Mouse (Mus musculus) megakaryocyte, embryonic 14.5 days (primary cell): ENCODE results near the gene Inpp5a. TPM values are rescaled to one million over a fixed set of nuclear protein-coding genes. Genes with fewer than 3 reads are reported as not detected.
"Not testable (repeated sequence)": the region's sequence is repeated elsewhere in the genome, so short reads cannot be mapped to it uniquely, and the experiment has no call there.

ENCODE experiments used
- H3K27me3 ChIP-seq: replicated peaks from 2 replicates; pipeline ENCODE3; 2012; ENCODE audit warnings: inconsistent platforms
- H3K36me3 ChIP-seq: replicated peaks from 2 replicates; pipeline ENCODE3; 2012; ENCODE audit warnings: low read length, inconsistent platforms, mixed read lengths
- H3K4me1 ChIP-seq: 2 replicates; pipeline ENCODE4 v1.6.1; 2012; ENCODE audit warnings: inconsistent platforms
- H3K4me3 ChIP-seq: replicated peaks from 2 replicates; pipeline ENCODE3; 2012; ENCODE audit warnings: moderate library complexity, mild to moderate bottlenecking, inconsistent platforms
- H3K9me3 ChIP-seq: 2 replicates; pipeline ENCODE4 v1.6.1; 2012; ENCODE audit warnings: inconsistent platforms
- FLI1 ChIP-seq: IDR thresholded peaks from 2 replicates; pipeline ENCODE4 v1.6.1; 2012; ENCODE audit warnings: low read length, inconsistent platforms, mixed read lengths
- GATA1 ChIP-seq: IDR thresholded peaks from 3 replicates; pipeline ENCODE4 v1.6.1; 2012; ENCODE audit warnings: mixed read lengths, low read length, inconsistent platforms, borderline replicate concordance
- polyA plus RNA-seq: library from polyadenylated mRNA; stranded (reverse); fragments of >175 nt; gene quantifications from 2 replicates; pipeline ENCODE4 v1.2.3, GENCODE M21; 2012; ENCODE audit warnings: low replicate concordance; ENCODE audit not compliant: insufficient read depth

Gene Inpp5a
- polyA plus RNA-seq, 1 experiment, result 95.0 TPM

DNA sequence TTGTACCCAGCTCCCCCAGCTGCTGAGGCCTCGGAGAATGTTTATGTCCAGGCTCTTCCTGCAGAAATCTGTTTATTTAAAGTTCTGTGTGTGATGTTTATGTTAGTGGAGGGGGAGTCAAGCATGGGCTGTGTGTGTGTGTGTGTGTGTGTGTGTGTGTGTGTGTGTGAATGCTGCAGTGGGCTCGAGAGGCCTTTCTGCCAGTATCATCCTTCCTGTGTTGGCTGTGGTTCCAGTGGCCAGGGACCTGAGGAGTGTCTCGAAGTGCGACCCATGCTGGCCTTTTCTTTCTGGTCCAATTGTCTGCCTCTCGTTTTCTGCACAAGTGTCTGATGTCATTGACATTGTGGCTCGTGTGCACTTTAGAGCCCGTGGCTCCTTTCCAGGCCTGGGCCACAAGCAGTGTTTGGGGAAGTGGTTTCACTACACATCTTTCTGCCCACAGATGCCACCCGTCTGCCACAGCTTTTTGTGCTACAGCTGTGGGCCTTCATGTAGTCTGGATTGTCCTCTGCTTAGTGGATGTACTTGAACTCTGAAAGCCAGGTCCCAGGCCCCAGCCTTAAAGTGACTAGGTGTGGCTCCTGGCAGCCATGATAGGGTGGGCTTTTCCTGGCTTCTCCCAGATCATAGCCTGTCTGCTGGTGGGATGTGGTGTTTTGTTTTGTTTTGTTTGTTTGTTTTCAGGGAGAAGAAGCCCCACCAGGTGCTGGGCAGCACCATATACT lies 23.5 kb downstream of the Inpp5a start:
- TF ChIP-seq GATA1, result no peak
- TF ChIP-seq FLI1, result no peak
- Histone ChIP-seq H3K9me3 (no peaks in the 10 kb centered on the region), H3K4me1 (peaks cover 100% of the 10 kb centered on the region), H3K4me3 (peak overlapping the region; percentile 72), H3K27me3 (no peaks in the 10 kb centered on the region), H3K36me3 (peaks cover 67% of the 10 kb centered on the region)

DNA sequence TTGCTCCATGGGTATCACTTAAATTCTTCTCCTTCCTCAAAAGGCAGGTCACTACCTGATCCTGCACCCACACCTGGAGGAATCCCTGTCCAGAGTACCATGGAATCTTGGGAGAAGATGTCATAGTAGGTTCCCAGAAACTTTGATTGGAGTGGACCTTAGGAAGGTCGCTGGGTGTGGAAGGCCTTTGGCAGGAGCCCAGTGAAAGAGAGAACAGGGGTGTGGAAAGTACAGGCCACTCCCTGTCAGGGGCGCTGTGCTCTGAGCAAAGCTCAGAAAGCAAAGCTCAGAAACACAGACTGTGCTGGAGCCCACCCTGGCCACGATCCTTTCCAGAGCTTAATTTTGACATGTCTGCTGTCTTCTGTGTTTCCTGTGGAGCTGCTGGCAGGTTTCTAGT lies 24.5 kb downstream of the Inpp5a start:
- peaks cover 100% of the 10 kb centered on the region for H3K4me1 ChIP-seq
- TF ChIP-seq GATA1, result no peak
- no peaks in the 10 kb centered on the region for H3K27me3 ChIP-seq
- peaks cover 68% of the 10 kb centered on the region for H3K36me3 ChIP-seq
- H3K9me3 ChIP-seq, result no peaks in the 10 kb centered on the region
- no peak overlapping the region for H3K4me3 ChIP-seq

DNA sequence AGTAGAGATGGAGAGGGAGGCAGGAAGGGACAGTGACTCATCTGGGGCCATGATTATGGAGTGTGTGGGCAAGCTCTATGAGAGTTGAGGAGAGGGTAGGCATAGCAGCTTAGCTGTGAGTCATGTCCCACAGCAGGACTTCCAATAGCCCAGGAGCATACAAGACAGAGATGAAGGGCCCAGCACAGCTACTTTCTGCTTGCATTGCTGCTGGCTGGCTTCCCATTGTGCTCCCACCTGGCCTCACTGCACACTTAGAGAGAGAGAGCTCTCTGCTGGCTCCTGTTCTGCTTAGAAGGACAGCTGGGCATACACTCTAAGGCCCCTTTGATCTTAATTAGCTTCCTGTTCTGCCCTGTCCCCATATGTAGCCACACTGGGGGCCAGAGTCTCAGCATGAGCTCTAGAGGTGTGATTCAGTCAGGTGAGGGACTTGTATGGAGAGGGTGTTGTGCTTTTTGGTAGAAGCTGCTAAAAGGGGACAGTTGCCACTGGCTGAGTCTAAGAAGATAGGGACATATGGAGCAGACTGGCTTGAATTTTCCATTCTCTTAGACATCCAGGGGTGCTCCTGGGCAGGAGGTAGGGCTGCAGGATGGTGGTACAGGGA lies 26.8 kb downstream of the Inpp5a start:
- H3K4me1 ChIP-seq, result peaks cover 100% of the 10 kb centered on the region
- peaks cover 68% of the 10 kb centered on the region for H3K36me3 ChIP-seq
- peak overlapping the region; percentile 77 for H3K4me3 ChIP-seq
- H3K27me3 ChIP-seq, result no peaks in the 10 kb centered on the region
- H3K9me3 ChIP-seq, result no peaks in the 10 kb centered on the region
- TF ChIP-seq GATA1 (no peak), FLI1 (no peak)

DNA sequence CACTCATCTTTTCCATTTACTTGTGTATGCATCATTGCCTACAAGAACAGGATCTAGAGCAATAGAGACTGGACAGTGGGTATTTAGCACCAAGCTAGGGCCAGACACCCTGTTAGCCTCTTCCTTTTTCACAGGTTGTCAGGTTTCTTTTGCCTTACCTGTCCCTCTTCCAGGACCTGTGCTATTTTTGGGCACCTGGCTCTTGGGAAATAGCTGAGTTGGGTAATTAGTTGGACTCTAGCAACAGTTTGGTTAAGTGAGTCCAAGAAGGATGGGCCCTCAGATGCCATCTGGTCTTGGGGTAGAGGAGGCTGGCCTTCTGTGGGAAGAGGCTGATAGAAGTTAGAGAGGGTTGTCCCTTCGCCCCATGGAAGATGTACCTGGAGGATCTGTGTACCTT lies 29.5 kb downstream of the Inpp5a start:
- TF ChIP-seq FLI1 (no peak), GATA1 (no peak)
- Histone ChIP-seq H3K9me3 (no peaks in the 10 kb centered on the region), H3K4me1 (peaks cover 96% of the 10 kb centered on the region)

DNA sequence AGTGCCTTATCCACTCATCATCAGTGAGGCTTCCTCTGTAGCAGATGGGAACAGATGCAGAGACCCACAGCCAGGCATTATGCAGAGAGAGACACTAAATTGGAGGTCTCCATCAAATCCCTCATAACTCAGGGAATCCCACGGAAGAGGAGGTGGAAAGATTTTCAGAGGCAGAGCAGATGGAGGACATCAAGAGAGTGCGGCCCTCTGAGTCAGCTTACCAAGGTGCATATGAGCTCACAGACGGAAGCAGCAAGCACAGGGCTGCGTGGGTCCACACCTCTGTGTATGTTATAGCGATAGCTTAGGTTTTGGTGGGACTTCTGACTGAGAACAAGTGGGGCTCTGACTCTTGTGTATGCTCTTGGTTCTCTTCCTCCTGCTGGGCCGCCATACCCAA lies 33.9 kb downstream of the Inpp5a start:
- H3K36me3 ChIP-seq, result peaks cover 65% of the 10 kb centered on the region

More for the DNA sequence above, 29.5 kb downstream of the Inpp5a start:
- Histone ChIP-seq H3K36me3 (peaks cover 65% of the 10 kb centered on the region), H3K4me3 (no peak overlapping the region), H3K27me3 (no peaks in the 10 kb centered on the region)

DNA sequence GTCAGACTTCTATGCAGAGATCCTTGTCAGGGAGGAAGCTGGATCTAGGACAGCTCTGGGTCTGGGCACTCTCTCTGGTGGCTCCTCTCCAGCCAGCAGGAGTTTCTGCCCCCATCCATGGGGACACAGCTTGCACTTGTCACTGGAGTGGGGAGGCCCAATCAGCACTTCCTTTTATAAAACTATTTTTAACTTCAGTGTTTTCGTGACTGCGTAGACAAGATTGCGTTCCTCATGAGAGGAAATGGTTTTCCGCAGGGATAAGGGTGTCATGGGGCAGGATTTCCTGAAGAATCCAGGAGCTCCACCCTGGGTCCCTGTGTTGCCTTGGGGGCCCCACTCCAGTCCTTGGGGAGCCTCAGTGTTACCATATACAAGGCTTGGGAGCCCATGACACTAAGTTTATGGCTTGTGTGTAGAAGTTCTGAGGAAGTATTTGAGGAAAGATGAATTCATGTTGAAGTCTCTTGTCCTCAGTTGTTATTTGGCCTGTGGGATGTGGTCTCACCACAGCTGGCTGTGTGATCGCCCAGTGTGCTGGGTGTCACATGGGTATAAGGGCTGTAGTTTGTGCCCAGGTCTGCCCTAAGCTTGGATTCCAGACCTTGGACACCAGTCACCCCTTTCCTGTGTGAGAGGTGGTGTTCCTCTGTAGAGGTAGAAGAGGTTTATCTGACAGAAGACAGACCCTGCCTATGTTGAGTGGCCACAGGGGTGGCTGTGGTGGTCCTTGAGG lies 45.4 kb downstream of the Inpp5a start:
- Histone ChIP-seq H3K4me1 (peaks cover 86% of the 10 kb centered on the region), H3K4me3 (peak overlapping the region; percentile 86), H3K9me3 (no peaks in the 10 kb centered on the region), H3K36me3 (peaks cover 39% of the 10 kb centered on the region), H3K27me3 (no peaks in the 10 kb centered on the region)
- TF ChIP-seq GATA1, result no peak; the same call in 2 of the 3 replicates
- TF ChIP-seq FLI1, result 0 out of 2 replicates have a peak, but pooled peaks have one; percentile 24

More for the DNA sequence above, 33.9 kb downstream of the Inpp5a start:
- H3K9me3 ChIP-seq, result peaks cover 7% of the 10 kb centered on the region; the same call in 1 of the 2 replicates
- no peaks in the 10 kb centered on the region for H3K27me3 ChIP-seq
- H3K4me3 ChIP-seq, result no peak overlapping the region
- peaks cover 69% of the 10 kb centered on the region for H3K4me1 ChIP-seq
- no peak for TF ChIP-seq GATA1
- no peak for TF ChIP-seq FLI1

DNA sequence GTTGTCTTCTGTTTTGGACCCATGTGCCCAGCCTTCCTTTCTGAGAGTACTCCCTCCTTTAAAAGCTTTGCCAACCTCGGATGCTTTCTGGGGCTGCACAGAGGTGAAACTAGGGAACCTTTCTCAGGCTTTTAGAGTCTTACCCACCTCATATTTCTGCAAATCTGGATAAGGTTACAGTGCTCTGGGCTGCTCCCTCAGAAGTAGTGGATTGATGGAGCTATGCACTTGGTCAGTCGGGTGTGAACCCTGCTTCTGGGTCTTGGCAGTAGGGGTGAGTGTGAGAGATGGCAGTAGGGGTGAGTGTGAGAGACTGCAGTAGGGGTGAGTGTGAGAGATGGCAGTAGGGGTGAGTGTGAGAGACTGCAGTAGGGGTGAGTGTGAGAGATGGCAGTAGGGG lies 46.0 kb downstream of the Inpp5a start:
- H3K9me3 ChIP-seq, H3K27me3 ChIP-seq: not testable (repeated sequence)
- H3K4me1 ChIP-seq, result peaks cover 89% of the 10 kb centered on the region
- peak overlapping the region; percentile 86 for H3K4me3 ChIP-seq
- H3K36me3 ChIP-seq, result peaks cover 33% of the 10 kb centered on the region

DNA sequence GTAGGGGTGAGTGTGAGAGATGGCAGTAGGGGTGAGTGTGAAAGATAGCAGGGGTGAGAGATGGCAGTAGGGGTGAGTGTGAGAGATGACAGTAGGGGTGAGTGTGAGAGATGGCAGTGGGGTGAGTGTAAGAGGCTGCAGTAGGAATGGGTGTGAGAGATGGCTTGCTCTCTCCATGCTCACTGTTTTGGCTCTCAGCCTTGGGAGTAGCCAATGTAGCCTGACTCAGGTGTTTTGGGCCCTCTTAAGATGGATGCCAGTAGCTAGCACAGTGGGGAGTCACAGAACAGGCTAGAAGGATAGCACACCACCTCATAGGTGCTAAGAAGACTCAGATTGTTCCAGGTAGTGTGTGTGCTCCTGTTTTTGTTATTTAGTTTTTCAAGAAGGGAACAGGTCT lies 46.8 kb downstream of the Inpp5a start:
- no peak for TF ChIP-seq GATA1
- Histone ChIP-seq H3K4me1 (peaks cover 94% of the 10 kb centered on the region), H3K9me3 (no peaks in the 10 kb centered on the region), H3K36me3 (peaks cover 31% of the 10 kb centered on the region), H3K27me3 (no peaks in the 10 kb centered on the region), H3K4me3 (peak overlapping the region; percentile 53)

DNA sequence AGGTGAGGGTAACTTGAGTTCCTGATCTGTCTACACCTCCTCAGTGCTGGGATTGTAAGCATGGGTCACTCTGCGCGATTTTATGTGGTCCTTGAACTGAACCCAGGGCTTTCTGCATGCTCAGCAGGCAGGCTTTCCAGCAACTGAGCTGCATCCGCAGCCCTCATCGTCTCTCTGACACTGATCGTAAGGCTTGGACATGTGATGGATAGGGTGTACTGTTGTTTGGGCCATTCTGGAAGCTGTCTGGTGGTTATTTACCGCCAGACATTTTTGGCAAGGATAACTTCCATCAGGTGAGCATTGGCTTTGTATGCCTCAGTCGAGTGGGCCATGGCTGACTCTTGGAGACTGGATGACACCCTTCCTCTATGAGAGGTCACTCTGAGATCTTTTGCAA lies 48.0 kb downstream of the Inpp5a start:
- TF ChIP-seq FLI1, result no peak
- no peak for TF ChIP-seq GATA1
- H3K36me3 ChIP-seq, result peaks cover 41% of the 10 kb centered on the region

DNA sequence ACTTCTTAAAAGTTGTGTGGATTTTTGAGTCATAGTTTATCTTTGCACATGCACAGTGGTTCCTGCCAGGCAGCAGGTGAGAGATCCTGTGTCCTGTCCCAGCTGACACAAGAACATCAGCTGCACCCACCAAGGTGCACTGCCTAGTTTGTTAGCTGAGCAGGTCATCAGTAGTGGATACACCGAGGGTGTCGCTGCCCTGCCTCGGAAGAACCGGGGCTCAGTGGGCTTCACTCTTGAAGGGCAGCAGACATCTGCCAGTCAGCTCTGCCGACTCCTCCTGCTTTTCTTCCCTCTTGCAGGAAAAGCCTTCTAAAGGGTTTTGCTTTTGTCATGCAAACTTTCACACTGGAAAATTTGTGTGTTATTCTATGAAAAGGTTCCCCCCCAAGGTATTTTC lies 48.6 kb downstream of the Inpp5a start:
- TF ChIP-seq GATA1 (no peak), FLI1 (no peak)
- peaks cover 42% of the 10 kb centered on the region for H3K36me3 ChIP-seq
- peaks cover 98% of the 10 kb centered on the region for H3K4me1 ChIP-seq
- H3K9me3 ChIP-seq, result no peaks in the 10 kb centered on the region
- H3K27me3 ChIP-seq, result no peaks in the 10 kb centered on the region
- peak overlapping the region; percentile 68 for H3K4me3 ChIP-seq

More for the DNA sequence above, 48.0 kb downstream of the Inpp5a start:
- Histone ChIP-seq H3K27me3 (no peaks in the 10 kb centered on the region), H3K4me1 (peaks cover 97% of the 10 kb centered on the region), H3K9me3 (no peaks in the 10 kb centered on the region), H3K4me3 (no peak overlapping the region)
